Mouse (Mus musculus): ENCODE measurements around the gene Usp12. TPM values are rescaled to one million over a fixed set of nuclear protein-coding genes. Genes with fewer than 3 reads are reported as not detected.
"Not testable (repeated sequence)": the region's sequence is repeated elsewhere in the genome, so short reads cannot be mapped to it uniquely, and the experiment has no call there.

Usp12 gene
- polyA plus RNA-seq, 1 experiment from 2014 or later: 24.2 TPM

DNA sequence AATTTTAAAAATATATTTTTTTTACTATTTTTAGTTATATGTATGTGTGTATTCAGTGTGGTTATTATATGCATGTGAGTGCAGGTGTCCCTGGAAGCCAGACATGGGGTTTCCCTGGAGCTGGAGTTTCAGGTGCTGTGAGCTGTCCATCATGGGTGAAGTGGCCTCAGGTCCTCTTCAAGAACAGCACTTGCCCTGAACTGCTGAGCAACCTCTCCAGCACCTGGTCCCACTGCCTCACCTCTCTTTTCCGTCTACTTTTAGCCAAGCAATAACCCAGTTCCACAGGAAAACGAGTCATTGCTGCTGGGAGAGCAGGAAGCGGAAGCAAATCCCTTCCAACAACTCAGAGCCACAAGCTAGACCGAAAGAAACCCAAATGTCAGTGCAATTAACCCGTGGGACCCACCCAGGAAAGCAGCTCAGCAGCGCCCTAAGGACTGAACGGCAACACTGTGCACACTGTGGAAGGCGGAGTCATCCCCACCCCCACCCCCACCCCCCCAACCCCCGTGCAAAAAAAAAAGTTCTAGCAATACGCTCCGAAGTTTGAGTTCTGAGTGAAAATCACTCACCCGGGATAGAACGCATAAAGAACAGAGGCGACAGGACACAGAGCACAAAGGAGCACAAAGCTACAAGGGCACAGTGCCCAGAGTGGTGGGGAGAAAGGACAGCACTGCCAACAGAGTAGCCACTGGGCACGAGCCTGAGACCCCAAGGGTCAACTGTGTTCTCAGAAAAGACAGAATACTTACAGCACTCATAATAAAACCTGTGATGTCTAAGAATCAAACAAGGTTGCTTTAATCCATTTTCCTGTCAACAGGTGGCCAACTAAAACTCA is 24.6 kb downstream of the Usp12 start:
- no peak overlapping the region for H3K4me3 ChIP-seq
- no peak for ATAC-seq (ENCODE audit: low FRiP score, low read depth)
- no peaks in the 10 kb centered on the region for H3K9me3 ChIP-seq
- peaks cover 8% of the 10 kb centered on the region; the same call in 1 of the 2 replicates for H3K4me1 ChIP-seq
- WGBS: 72% methylated on average over 15 of the region's 15 CpGs
- H3K4me2 ChIP-seq (replicated peaks): no peak overlapping the region
- no peak overlapping the region for H3K9ac ChIP-seq
- H3K27me3 ChIP-seq (replicated peaks): no peaks in the 10 kb centered on the region
- no peak overlapping the region for H3K27ac ChIP-seq
- H3K36me3 ChIP-seq: peaks cover 17% of the 10 kb centered on the region; the same call in 1 of the 2 replicates

DNA sequence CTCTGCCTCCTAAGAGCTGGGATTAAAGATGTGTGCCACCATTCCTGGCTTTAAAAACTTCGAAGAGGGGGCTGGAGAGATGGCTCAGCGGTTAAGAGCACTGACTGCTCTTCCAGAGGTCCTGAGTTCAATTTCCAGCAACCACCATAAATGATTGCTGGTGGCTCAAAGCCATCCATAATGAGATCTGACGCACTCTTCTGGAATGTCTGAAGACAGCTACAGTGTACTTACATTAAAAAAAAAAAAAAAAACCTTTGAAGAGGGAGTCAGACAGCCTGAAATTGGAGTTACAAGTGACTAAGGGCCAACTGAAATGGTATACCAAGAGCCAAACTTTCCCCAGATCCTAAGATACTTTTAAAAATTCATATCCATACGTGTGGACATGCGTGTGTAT is 29.0 kb downstream of the Usp12 start:
- no peak for ATAC-seq (ENCODE audit: low FRiP score, low read depth)

GRCm38 (mm10) chr5:146759159-146759558 is 35.6 kb downstream of the Usp12 start:
- 88% methylated on average over 6 of the region's 6 CpGs for whole genome bisulfite sequencing
- Histone ChIP-seq H3K36me3 (peaks cover 35% of the 10 kb centered on the region; the same call in 1 of the 2 replicates), H3K27me3 (replicated peaks) (no peaks in the 10 kb centered on the region), H3K4me1 (peaks cover 3% of the 10 kb centered on the region; the same call in 1 of the 2 replicates), H3K9me3 (no peaks in the 10 kb centered on the region), H3K4me2 (replicated peaks) (no peak overlapping the region), H3K27ac (no peak overlapping the region), H3K9ac (no peak overlapping the region), H3K4me3 (no peak overlapping the region)
- no peak for ATAC-seq (ENCODE audit: low FRiP score, low read depth)

More for the DNA sequence above, 29.0 kb downstream of the Usp12 start:
- peaks cover 5% of the 10 kb centered on the region; the same call in 1 of the 2 replicates for H3K4me1 ChIP-seq
- H3K4me2 ChIP-seq (replicated peaks): no peak overlapping the region
- peaks cover 35% of the 10 kb centered on the region; the same call in 1 of the 2 replicates for H3K36me3 ChIP-seq
- WGBS: 97% methylated on average over 5 of the region's 5 CpGs
- H3K27ac ChIP-seq: no peak overlapping the region
- no peaks in the 10 kb centered on the region for H3K9me3 ChIP-seq
- no peak overlapping the region for H3K9ac ChIP-seq
- H3K4me3 ChIP-seq: no peak overlapping the region
- H3K27me3 ChIP-seq (replicated peaks): no peaks in the 10 kb centered on the region

- no peak overlapping the region for H3K4me2 ChIP-seq (replicated peaks)
- peaks cover 3% of the 10 kb centered on the region; the same call in 1 of the 2 replicates for H3K4me1 ChIP-seq
- no peaks in the 10 kb centered on the region for H3K27me3 ChIP-seq (replicated peaks)
- no peak for ATAC-seq (ENCODE audit: low FRiP score, low read depth)
- peaks cover 43% of the 10 kb centered on the region for H3K36me3 ChIP-seq
- 86% methylated on average over 6 of the region's 6 CpGs for WGBS
- H3K4me3 ChIP-seq: no peak overlapping the region
- no peaks in the 10 kb centered on the region for H3K9me3 ChIP-seq
- H3K27ac ChIP-seq: no peak overlapping the region
- no peak overlapping the region for H3K9ac ChIP-seq
Observed at GRCm38 (mm10) chr5:146757921-146758320, 36.9 kb downstream of the Usp12 start.

DNA sequence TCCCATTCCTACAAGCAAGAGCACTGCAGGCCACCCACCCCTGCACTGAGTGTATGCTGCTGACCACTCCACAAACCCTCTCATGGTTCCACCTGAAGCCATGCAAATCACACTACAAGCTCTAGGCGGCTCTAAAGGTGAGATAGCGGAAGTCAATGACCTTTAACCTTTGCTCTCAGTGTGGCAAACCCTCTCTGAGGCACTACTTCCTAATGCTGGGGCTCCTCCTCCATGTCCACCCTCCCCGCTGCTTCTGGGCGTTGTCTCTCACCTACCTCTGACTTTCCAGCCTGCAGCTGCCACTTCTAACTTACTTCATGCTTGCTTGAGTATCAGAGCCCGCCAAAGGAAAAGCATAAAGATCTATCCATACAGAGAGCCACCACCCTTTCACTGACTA is 37.5 kb downstream of the Usp12 start:
- WGBS: 84% methylated on average over 5 of the region's 5 CpGs
- no peaks in the 10 kb centered on the region for H3K9me3 ChIP-seq
- peaks cover 43% of the 10 kb centered on the region for H3K36me3 ChIP-seq
- no peaks in the 10 kb centered on the region for H3K27me3 ChIP-seq (replicated peaks)
- H3K4me1 ChIP-seq: peaks cover 3% of the 10 kb centered on the region; the same call in 1 of the 2 replicates
- H3K27ac ChIP-seq: no peak overlapping the region
- no peak overlapping the region for H3K9ac ChIP-seq
- no peak overlapping the region for H3K4me3 ChIP-seq
- H3K4me2 ChIP-seq (replicated peaks): no peak overlapping the region
- no peak for ATAC-seq (ENCODE audit: low FRiP score, low read depth)

DNA sequence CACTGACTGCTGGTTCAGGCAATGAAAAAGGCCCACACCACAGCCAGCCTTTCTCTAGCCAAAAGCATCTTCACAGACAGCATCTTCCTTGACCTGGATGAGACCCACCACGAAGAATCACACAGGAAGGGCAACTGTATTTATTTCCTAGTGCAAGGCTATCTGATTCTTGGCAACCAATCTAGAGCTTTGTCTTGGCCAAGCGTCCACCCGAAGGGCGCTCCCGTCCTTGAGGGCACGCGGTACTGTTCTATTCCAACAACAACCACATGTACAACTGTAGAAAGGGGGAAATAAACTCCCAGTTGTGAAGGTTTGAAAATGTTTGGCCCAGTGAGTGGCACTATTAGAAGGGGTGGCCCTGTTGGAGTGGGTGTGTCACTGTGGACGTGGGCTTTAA is 41.6 kb downstream of the Usp12 start:
- H3K9me3 ChIP-seq: no peaks in the 10 kb centered on the region
- no peak overlapping the region for H3K27ac ChIP-seq
- ATAC-seq (ENCODE audit: low FRiP score, low read depth): no peak
- no peaks in the 10 kb centered on the region for H3K4me1 ChIP-seq
- WGBS: 98% methylated on average over 8 of the region's 8 CpGs
- no peak overlapping the region for H3K4me3 ChIP-seq
- no peak overlapping the region for H3K4me2 ChIP-seq (replicated peaks)
- no peak overlapping the region for H3K9ac ChIP-seq
- H3K36me3 ChIP-seq: peaks cover 52% of the 10 kb centered on the region
- no peaks in the 10 kb centered on the region for H3K27me3 ChIP-seq (replicated peaks)

- H3K9ac ChIP-seq: no peak overlapping the region
- H3K27me3 ChIP-seq (replicated peaks): no peaks in the 10 kb centered on the region
- no peak overlapping the region for H3K4me3 ChIP-seq
- no peak overlapping the region for H3K27ac ChIP-seq
- H3K4me2 ChIP-seq (replicated peaks): no peak overlapping the region
- ATAC-seq (ENCODE audit: low FRiP score, low read depth): no peak
- WGBS: 92% methylated on average over 7 of the region's 7 CpGs
- H3K36me3 ChIP-seq: peaks cover 47% of the 10 kb centered on the region
- no peaks in the 10 kb centered on the region for H3K4me1 ChIP-seq
- no peaks in the 10 kb centered on the region for H3K9me3 ChIP-seq
Observed at GRCm38 (mm10) chr5:146750958-146751357, 43.8 kb downstream of the Usp12 start.

DNA sequence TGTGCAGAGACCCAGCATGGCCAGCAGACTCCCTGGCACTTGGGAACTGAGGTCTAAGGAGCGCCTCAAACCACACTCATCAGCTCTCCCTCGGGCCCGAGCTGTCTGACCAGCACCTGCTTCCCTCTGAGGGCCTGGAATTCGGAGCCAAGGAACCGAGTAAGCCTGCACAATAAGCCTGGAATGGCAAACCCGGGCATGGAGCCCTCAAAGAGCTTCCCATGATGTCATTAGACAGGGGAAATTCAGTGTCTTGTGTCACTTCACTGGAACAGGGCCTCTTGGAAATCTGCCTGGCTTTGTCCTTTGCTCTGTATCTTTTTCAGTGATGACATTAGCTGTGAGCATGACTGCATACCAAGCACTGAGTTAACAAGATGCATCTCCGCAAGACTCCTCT is 44.5 kb downstream of the Usp12 start:
- no peak overlapping the region for H3K4me2 ChIP-seq (replicated peaks)
- no peaks in the 10 kb centered on the region for H3K4me1 ChIP-seq
- H3K4me3 ChIP-seq: no peak overlapping the region
- H3K9ac ChIP-seq: no peak overlapping the region
- no peaks in the 10 kb centered on the region for H3K9me3 ChIP-seq
- H3K27ac ChIP-seq: no peak overlapping the region
- H3K27me3 ChIP-seq (replicated peaks): no peaks in the 10 kb centered on the region
- H3K36me3 ChIP-seq: peaks cover 47% of the 10 kb centered on the region
- 88% methylated on average over 7 of the region's 7 CpGs for WGBS
- ATAC-seq (ENCODE audit: low FRiP score, low read depth): no peak

GRCm38 (mm10) chr5:146749857-146750256 is 44.9 kb downstream of the Usp12 start:
- H3K4me1 ChIP-seq: no peaks in the 10 kb centered on the region
- 81% methylated on average over 5 of the region's 5 CpGs for WGBS
- H3K4me2 ChIP-seq (replicated peaks): no peak overlapping the region
- no peak overlapping the region for H3K27ac ChIP-seq
- peaks cover 47% of the 10 kb centered on the region for H3K36me3 ChIP-seq
- ATAC-seq (ENCODE audit: low FRiP score, low read depth): no peak
- H3K9ac ChIP-seq: no peak overlapping the region
- no peaks in the 10 kb centered on the region for H3K27me3 ChIP-seq (replicated peaks)
- no peaks in the 10 kb centered on the region for H3K9me3 ChIP-seq
- H3K4me3 ChIP-seq: no peak overlapping the region

DNA sequence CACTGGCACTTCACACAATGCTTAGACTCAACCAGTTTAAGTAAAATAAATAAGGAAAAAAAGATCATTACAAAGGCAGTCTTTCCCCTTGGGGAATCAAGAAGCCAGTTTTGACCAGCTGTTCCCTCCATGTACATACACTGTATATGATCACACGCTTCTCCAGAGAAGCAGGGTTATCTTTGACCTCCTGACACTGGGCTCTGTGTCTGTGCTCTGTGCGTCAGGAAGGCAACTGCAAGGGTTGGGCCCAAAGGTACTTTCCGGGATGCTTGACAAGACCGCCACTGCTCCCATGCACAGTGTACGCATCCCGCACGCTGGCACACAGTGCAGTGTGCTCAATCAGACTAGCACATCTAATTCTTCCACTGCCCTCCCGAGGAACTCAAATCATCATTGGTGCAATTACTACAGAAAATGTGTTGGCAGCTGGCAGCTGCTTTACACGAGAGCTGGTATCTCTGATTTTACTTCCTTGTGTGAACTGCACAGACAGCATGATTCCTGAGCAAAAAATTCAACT is 57.8 kb downstream of the Usp12 start:
- no peak for ATAC-seq (ENCODE audit: low FRiP score, low read depth)
- 83% methylated on average over 9 of the region's 9 CpGs for WGBS
- no peak overlapping the region for H3K4me2 ChIP-seq (replicated peaks)
- H3K4me3 ChIP-seq: no peak overlapping the region
- H3K9ac ChIP-seq: no peak overlapping the region
- no peaks in the 10 kb centered on the region for H3K9me3 ChIP-seq
- H3K27ac ChIP-seq: no peak overlapping the region
- H3K36me3 ChIP-seq: peaks cover 53% of the 10 kb centered on the region
- H3K27me3 ChIP-seq (replicated peaks): no peaks in the 10 kb centered on the region
- no peaks in the 10 kb centered on the region for H3K4me1 ChIP-seq

GRCm38 (mm10) chr5:146736348-146736747 is 58.5 kb downstream of the Usp12 start:
- H3K4me3 ChIP-seq: no peak overlapping the region
- 85% methylated on average over 18 of the region's 18 CpGs for WGBS
- ATAC-seq (ENCODE audit: low FRiP score, low read depth): no peak
- H3K9me3 ChIP-seq: no peaks in the 10 kb centered on the region
- no peak overlapping the region for H3K27ac ChIP-seq
- H3K36me3 ChIP-seq: peaks cover 52% of the 10 kb centered on the region
- H3K4me2 ChIP-seq (replicated peaks): no peak overlapping the region
- no peaks in the 10 kb centered on the region for H3K27me3 ChIP-seq (replicated peaks)
- H3K4me1 ChIP-seq: no peaks in the 10 kb centered on the region
- no peak overlapping the region for H3K9ac ChIP-seq

GRCm38 (mm10) chr5:146735054-146735453 is 59.8 kb downstream of the Usp12 start:
- not testable (repeated sequence) for ATAC-seq (ENCODE audit: low FRiP score, low read depth); H3K9me3 ChIP-seq; H3K4me3 ChIP-seq; H3K4me1 ChIP-seq; H3K9ac ChIP-seq; H3K27me3 ChIP-seq (replicated peaks); H3K4me2 ChIP-seq (replicated peaks); H3K27ac ChIP-seq
- H3K36me3 ChIP-seq: peaks cover 44% of the 10 kb centered on the region
- 90% methylated on average over 1 of the region's 9 CpGs for WGBS
